8 mouse cellular contexts compared by ENCODE assay signal in genomic region chr7:3262789-3263188, GRCm38 (mm10). TPM values are rescaled to one million over a fixed set of nuclear protein-coding genes. Genes with fewer than 3 reads are reported as not detected.
A peak's percentile ranks its signal among the peaks of the same experiment; 100 is the strongest.
DNase-seq lines count a peak whose midpoint lies in the region; ATAC-seq lines count a peak whose summit lies in the region.

No protein-coding gene starts in this region.

- H3K36me3 ChIP-seq in midbrain, embryonic 11.5 days (ENCODE audit: control insufficient read depth, insufficient read depth, low read length) = no peaks in the 10 kb centered on the region
- H3K36me3 ChIP-seq in midbrain, embryonic 15.5 days (replicated peaks) = no peaks in the 10 kb centered on the region
- no peaks in the 10 kb centered on the region for H3K36me3 ChIP-seq in limb, embryonic 11.5 days (ENCODE audit: control insufficient read depth, insufficient read depth, low read length)

- no peak overlapping the region for H3K9ac ChIP-seq in midbrain, embryonic 11.5 days (ENCODE audit: low read length)
- H3K9ac ChIP-seq in midbrain, embryonic 15.5 days = no peak overlapping the region
- H3K9ac ChIP-seq in limb, embryonic 11.5 days (ENCODE audit: low read length) = no peak overlapping the region

- no peak overlapping the region for H3K4me2 ChIP-seq in midbrain, embryonic 11.5 days
- no peak overlapping the region for H3K4me2 ChIP-seq in midbrain, embryonic 15.5 days
- H3K4me2 ChIP-seq in limb, embryonic 11.5 days (ENCODE audit: low read depth, severe bottlenecking) = no peak overlapping the region

- no peaks in the 10 kb centered on the region for H3K9me3 ChIP-seq in midbrain, embryonic 11.5 days (ENCODE audit: control insufficient read depth, low read length)
- H3K9me3 ChIP-seq in midbrain, embryonic 15.5 days = no peaks in the 10 kb centered on the region
- H3K9me3 ChIP-seq in limb, embryonic 11.5 days (ENCODE audit: control insufficient read depth, low read length) = no peaks in the 10 kb centered on the region

- no peak for ATAC-seq in midbrain, embryonic 11.5 days (ENCODE audit: low FRiP score)
- no peak for ATAC-seq in midbrain, embryonic 15.5 days (replicated peaks)
- no peak for ATAC-seq in limb, embryonic 11.5 days (ENCODE audit: insufficient number of reproducible peaks, low FRiP score, low TSS enrichment, low read depth)

- 44% methylated on average over 2 of the region's 2 CpGs for WGBS in midbrain, embryonic 11.5 days
- 37% methylated on average over 2 of the region's 2 CpGs for WGBS in midbrain, embryonic 15.5 days
- 42% methylated on average over 2 of the region's 2 CpGs for WGBS in limb, embryonic 11.5 days

- DNase-seq in embryo, embryonic 10 days (ENCODE audit: low spot score) = peak; percentile 51
- DNase-seq in embryo, embryonic 9.5 days (ENCODE audit: extremely low spot score) = no peak
- DNase-seq in midbrain, embryonic 11.5 days (ENCODE audit: low spot score, missing footprints) = peak; percentile 84
- DNase-seq in brain, adult 2 months (ENCODE audit: low read depth, low spot score) = peak; percentile 66
- peak; percentile 41 for DNase-seq in limb, embryonic 11.5 days (ENCODE audit: low spot score)
- peak; percentile 9 for DNase-seq in thymus, postnatal 25 days
- no peak for DNase-seq in frontal cortex, postnatal 14 days (ENCODE audit: low spot score in 2 of 2)

- H3K27ac ChIP-seq in midbrain, embryonic 11.5 days (ENCODE audit: low read depth, low read length) = no peak overlapping the region
- H3K27ac ChIP-seq in midbrain, embryonic 15.5 days = no peak overlapping the region
- H3K27ac ChIP-seq in limb, embryonic 11.5 days (replicated peaks; ENCODE audit: low read depth, low read length) = no peak overlapping the region

- no peaks in the 10 kb centered on the region for H3K4me1 ChIP-seq in midbrain, embryonic 11.5 days (ENCODE audit: control insufficient read depth, insufficient read depth, low read length)
- H3K4me1 ChIP-seq in midbrain, embryonic 15.5 days = peaks cover 3% of the 10 kb centered on the region; the same call in 1 of the 2 replicates
- H3K4me1 ChIP-seq in limb, embryonic 11.5 days (ENCODE audit: control insufficient read depth, insufficient read depth, low read length) = no peaks in the 10 kb centered on the region

- H3K4me3 ChIP-seq in midbrain, embryonic 11.5 days (ENCODE audit: low read depth, low read length) = no peak overlapping the region
- H3K4me3 ChIP-seq in midbrain, embryonic 15.5 days = no peak overlapping the region
- no peak overlapping the region for H3K4me3 ChIP-seq in limb, embryonic 11.5 days (ENCODE audit: low read depth, low read length)

- H3K27me3 ChIP-seq in midbrain, embryonic 11.5 days (ENCODE audit: control insufficient read depth, insufficient read depth, low read length) = no peaks in the 10 kb centered on the region
- no peaks in the 10 kb centered on the region for H3K27me3 ChIP-seq in midbrain, embryonic 15.5 days (replicated peaks)
- H3K27me3 ChIP-seq in limb, embryonic 11.5 days (ENCODE audit: control insufficient read depth, insufficient read depth, low read length) = peaks cover 5% of the 10 kb centered on the region; the same call in 1 of the 2 replicates

RNA-seq across cellular contexts. Expression of gene Nlrp12, which starts 13.2 kb away (rescaled TPM):
- not detected in 2 replicates for polyA plus RNA-seq in midbrain, embryonic 11.5 days (2014; fragmentation: Nextera tagmentation; extraction: Ambion mirVana)
- polyA plus RNA-seq in midbrain, embryonic 15.5 days (2015; fragmentation: Nextera tagmentation; extraction: Ambion mirVana) = 0.05 TPM in 2 replicates
- not detected in 2 replicates for polyA plus RNA-seq in limb, embryonic 11.5 days (2014; fragmentation: Nextera tagmentation; extraction: Ambion mirVana)

RNA-seq across cellular contexts. Expression of gene Myadm, which starts 26.1 kb away (rescaled TPM):
- polyA plus RNA-seq in midbrain, embryonic 11.5 days (2014; fragmentation: Nextera tagmentation; extraction: Ambion mirVana) = 38.1 and 41.2 TPM in 2 replicates
- polyA plus RNA-seq in midbrain, embryonic 15.5 days (2015; fragmentation: Nextera tagmentation; extraction: Ambion mirVana) = 33.3 and 34.5 TPM in 2 replicates
- 37.7 and 40.2 TPM in 2 replicates for polyA plus RNA-seq in limb, embryonic 11.5 days (2014; fragmentation: Nextera tagmentation; extraction: Ambion mirVana)

RNA-seq across cellular contexts. Expression of gene Prkcg, which starts 26.2 kb away (rescaled TPM):
- polyA plus RNA-seq in midbrain, embryonic 11.5 days (2014; fragmentation: Nextera tagmentation; extraction: Ambion mirVana) = 0.31 and 0.77 TPM in 2 replicates
- polyA plus RNA-seq in midbrain, embryonic 15.5 days (2015; fragmentation: Nextera tagmentation; extraction: Ambion mirVana) = 2.3 and 2.4 TPM in 2 replicates
- polyA plus RNA-seq in limb, embryonic 11.5 days (2014; fragmentation: Nextera tagmentation; extraction: Ambion mirVana) = 0.07 and 0.12 TPM in 2 replicates

Comparison
In these comparisons a context has a peak if more than half of its experiments do, and no peak if none do; other contexts are left out.
1. DNase-seq: peak in embryo, embryonic 10 days (single experiment), midbrain, embryonic 11.5 days (single experiment), brain, adult 2 months (single experiment), limb, embryonic 11.5 days (single experiment) and thymus, postnatal 25 days (single experiment); none in embryo, embryonic 9.5 days (single experiment) and frontal cortex, postnatal 14 days (0 of 2).